Mouse (Mus musculus) lung, postnatal 0 days (tissue): ENCODE results near the gene Plekhm1.

Experiments
- CTCF ChIP-seq: IDR thresholded peaks from 2 replicates; pipeline ENCODE4 v1.5.1; 2016; ENCODE audit warnings: antibody characterized with exemption, mild to moderate bottlenecking
- EP300 ChIP-seq: IDR thresholded peaks from 2 replicates; pipeline ENCODE4 v1.6.1; 2016; ENCODE audit warnings: antibody characterized with exemption, mild to moderate bottlenecking, control low read depth

- TF ChIP-seq CTCF (no peak), EP300 (peak; percentile 98)
Measured at GRCm38 (mm10) chr11:103387870-103388526, 24.5 kb downstream of the Plekhm1 start.
